Mouse (Mus musculus): ENCODE results near the gene Prss42. TPM values are rescaled to one million over a fixed set of nuclear protein-coding genes. Genes with fewer than 3 reads are reported as not detected.

Prss42 gene
- not detected in 2 replicates for polyA plus RNA-seq (2012; ENCODE audit: insufficient read depth, insufficient read length, missing spikeins)

GRCm38 (mm10) chr9:110797866-110798265, at the start of gene Prss42:
Gene Prss42, plus strand, starts transcription at chr9:110798166.
- Histone ChIP-seq H3K27ac (replicated peaks; ENCODE audit: low read depth, low read length) (no peak within 1 kb of the TSS), H3K4me3 (ENCODE audit: insufficient read depth, low read depth, low read length) (no peak within 1 kb of the TSS), H3K4me1 (ENCODE audit: control insufficient read depth, insufficient read depth, insufficient read length, low read length) (no peaks in the 10 kb centered on the region)

GRCm38 (mm10) chr9:110748451-110748850, 49.5 kb upstream of the Prss42 start:
- H3K4me3 ChIP-seq (ENCODE audit: insufficient read depth, low read depth, low read length), result no peak overlapping the region
- H3K27ac ChIP-seq (replicated peaks; ENCODE audit: low read depth, low read length), result no peak overlapping the region
- peaks cover 16% of the 10 kb centered on the region; the same call in 1 of the 2 replicates for H3K4me1 ChIP-seq (ENCODE audit: control insufficient read depth, insufficient read depth, insufficient read length, low read length)

- no peak overlapping the region for H3K4me3 ChIP-seq (ENCODE audit: insufficient read depth, low read depth, low read length)
- peak overlapping the region; percentile 82 for H3K27ac ChIP-seq (replicated peaks; ENCODE audit: low read depth, low read length)
- H3K4me1 ChIP-seq (ENCODE audit: control insufficient read depth, insufficient read depth, insufficient read length, low read length), result peaks cover 16% of the 10 kb centered on the region; the same call in 1 of the 2 replicates
Measured at GRCm38 (mm10) chr9:110750404-110751187, 47.4 kb upstream of the Prss42 start.

- peaks cover 16% of the 10 kb centered on the region; the same call in 1 of the 2 replicates for H3K4me1 ChIP-seq (ENCODE audit: control insufficient read depth, insufficient read depth, insufficient read length, low read length)
- H3K27ac ChIP-seq (replicated peaks; ENCODE audit: low read depth, low read length), result peak overlapping the region; percentile 82
- no peak overlapping the region for H3K4me3 ChIP-seq (ENCODE audit: insufficient read depth, low read depth, low read length)
Measured at GRCm38 (mm10) chr9:110751412-110751811, 46.6 kb upstream of the Prss42 start.

- H3K4me1 ChIP-seq (ENCODE audit: control insufficient read depth, insufficient read depth, insufficient read length, low read length), result peaks cover 19% of the 10 kb centered on the region; the same call in 1 of the 2 replicates
- no peak overlapping the region for H3K4me3 ChIP-seq (ENCODE audit: insufficient read depth, low read depth, low read length)
- H3K27ac ChIP-seq (replicated peaks; ENCODE audit: low read depth, low read length), result peak overlapping the region; percentile 91
Measured at GRCm38 (mm10) chr9:110752917-110753435, 45.0 kb upstream of the Prss42 start.

GRCm38 (mm10) chr9:110753773-110754172, 44.2 kb upstream of the Prss42 start:
- no peak overlapping the region; the same call in 1 of the 2 replicates for H3K27ac ChIP-seq (replicated peaks; ENCODE audit: low read depth, low read length)
- H3K4me1 ChIP-seq (ENCODE audit: control insufficient read depth, insufficient read depth, insufficient read length, low read length), result peaks cover 25% of the 10 kb centered on the region; the same call in 1 of the 2 replicates
- no peak overlapping the region for H3K4me3 ChIP-seq (ENCODE audit: insufficient read depth, low read depth, low read length)

- no peak overlapping the region for H3K4me3 ChIP-seq (ENCODE audit: insufficient read depth, low read depth, low read length)
- H3K27ac ChIP-seq (replicated peaks; ENCODE audit: low read depth, low read length), result no peak overlapping the region
- peaks cover 12% of the 10 kb centered on the region; the same call in 1 of the 2 replicates for H3K4me1 ChIP-seq (ENCODE audit: control insufficient read depth, insufficient read depth, insufficient read length, low read length)
Measured at GRCm38 (mm10) chr9:110757816-110758215, 40.1 kb upstream of the Prss42 start.

GRCm38 (mm10) chr9:110758605-110759004, 39.4 kb upstream of the Prss42 start:
- Histone ChIP-seq H3K4me1 (ENCODE audit: control insufficient read depth, insufficient read depth, insufficient read length, low read length) (peaks cover 9% of the 10 kb centered on the region; the same call in 1 of the 2 replicates), H3K27ac (replicated peaks; ENCODE audit: low read depth, low read length) (no peak overlapping the region), H3K4me3 (ENCODE audit: insufficient read depth, low read depth, low read length) (no peak overlapping the region)

- Histone ChIP-seq H3K4me1 (ENCODE audit: control insufficient read depth, insufficient read depth, insufficient read length, low read length) (peaks cover 9% of the 10 kb centered on the region; the same call in 1 of the 2 replicates), H3K27ac (replicated peaks; ENCODE audit: low read depth, low read length) (no peak overlapping the region), H3K4me3 (ENCODE audit: insufficient read depth, low read depth, low read length) (no peak overlapping the region)
Measured at GRCm38 (mm10) chr9:110759265-110759664, 38.7 kb upstream of the Prss42 start.

- H3K27ac ChIP-seq (replicated peaks; ENCODE audit: low read depth, low read length), result no peak overlapping the region
Measured at GRCm38 (mm10) chr9:110760886-110761285, 37.1 kb upstream of the Prss42 start.

GRCm38 (mm10) chr9:110762763-110763162, 35.2 kb upstream of the Prss42 start:
- H3K27ac ChIP-seq (replicated peaks; ENCODE audit: low read depth, low read length), result no peak overlapping the region
- no peak overlapping the region for H3K4me3 ChIP-seq (ENCODE audit: insufficient read depth, low read depth, low read length)

More at GRCm38 (mm10) chr9:110760886-110761285, 37.1 kb upstream of the Prss42 start:
- Histone ChIP-seq H3K4me1 (ENCODE audit: control insufficient read depth, insufficient read depth, insufficient read length, low read length) (peaks cover 12% of the 10 kb centered on the region), H3K4me3 (ENCODE audit: insufficient read depth, low read depth, low read length) (no peak overlapping the region)

GRCm38 (mm10) chr9:110763405-110763804, 34.6 kb upstream of the Prss42 start:
- Histone ChIP-seq H3K27ac (replicated peaks; ENCODE audit: low read depth, low read length) (no peak overlapping the region), H3K4me3 (ENCODE audit: insufficient read depth, low read depth, low read length) (no peak overlapping the region), H3K4me1 (ENCODE audit: control insufficient read depth, insufficient read depth, insufficient read length, low read length) (peaks cover 6% of the 10 kb centered on the region)

More at GRCm38 (mm10) chr9:110762763-110763162, 35.2 kb upstream of the Prss42 start:
- peaks cover 12% of the 10 kb centered on the region for H3K4me1 ChIP-seq (ENCODE audit: control insufficient read depth, insufficient read depth, insufficient read length, low read length)

GRCm38 (mm10) chr9:110772336-110772735, 25.6 kb upstream of the Prss42 start:
- Histone ChIP-seq H3K27ac (replicated peaks; ENCODE audit: low read depth, low read length) (no peak overlapping the region), H3K4me1 (ENCODE audit: control insufficient read depth, insufficient read depth, insufficient read length, low read length) (no peaks in the 10 kb centered on the region), H3K4me3 (ENCODE audit: insufficient read depth, low read depth, low read length) (no peak overlapping the region)

GRCm38 (mm10) chr9:110774403-110775268, 23.3 kb upstream of the Prss42 start:
- Histone ChIP-seq H3K4me3 (ENCODE audit: insufficient read depth, low read depth, low read length) (no peak overlapping the region), H3K27ac (replicated peaks; ENCODE audit: low read depth, low read length) (no peak overlapping the region), H3K4me1 (ENCODE audit: control insufficient read depth, insufficient read depth, insufficient read length, low read length) (no peaks in the 10 kb centered on the region)
